Mouse (Mus musculus) liver, adult 2 months (tissue): Measurements from ENCODE around the gene Odf3b. TPM values are rescaled to one million over a fixed set of nuclear protein-coding genes. Genes with fewer than 3 reads are reported as not detected.

Experiments used
- DNase-seq: peaks from one replicate; pipeline ENCODE4 v3.0.0-alpha.2; 2011; ENCODE audit warnings: low read depth, low spot score; ENCODE audit errors: extremely low read depth
- H3K27ac ChIP-seq: fragments of 200-500 bp; replicated peaks from 2 replicates; pipeline ENCODE4 v1.5.1; 2012; ENCODE audit warnings: low read depth, mild to moderate bottlenecking, control low read depth, inconsistent platforms, low read length; ENCODE audit not compliant: insufficient read depth
- H3K27me3 ChIP-seq: fragments of 200-500 bp; 2 replicates; pipeline ENCODE4 v1.6.1; 2012; ENCODE audit warnings: mild to moderate bottlenecking, moderate library complexity, low read length, inconsistent platforms; ENCODE audit not compliant: control insufficient read depth, insufficient read depth
- H3K36me3 ChIP-seq: fragments of 200-500 bp; 2 replicates; pipeline ENCODE4 v1.6.1; 2012; ENCODE audit warnings: low read length, inconsistent platforms; ENCODE audit not compliant: control insufficient read depth, insufficient read depth
- H3K4me1 ChIP-seq: fragments of 200-500 bp; 2 replicates; pipeline ENCODE4 v1.6.1; 2011; ENCODE audit warnings: low read length; ENCODE audit not compliant: control insufficient read depth, insufficient read depth
- H3K4me3 ChIP-seq: fragments of 200-500 bp; 2 replicates; pipeline ENCODE4 v1.5.1; 2011; ENCODE audit warnings: low read depth, mild to moderate bottlenecking, control low read depth, low read length, moderate library complexity; ENCODE audit not compliant: insufficient read depth
- H3K79me2 ChIP-seq: fragments of 200-500 bp; 2 replicates; pipeline ENCODE4 v1.6.1; 2012; ENCODE audit warnings: inconsistent platforms, mild to moderate bottlenecking, low read length, moderate library complexity; ENCODE audit not compliant: control insufficient read depth, insufficient read depth
- H3K9ac ChIP-seq: fragments of 200-500 bp; 2 replicates; pipeline ENCODE4 v1.6.1; 2012; ENCODE audit warnings: low read depth, mild to moderate bottlenecking, control low read depth, inconsistent platforms, low read length
- CTCF ChIP-seq: fragments of 200-500 bp; IDR thresholded peaks from 2 replicates; pipeline ENCODE4 v1.5.1; 2011; ENCODE audit warnings: low read depth, low read length, control low read depth
- POLR2A ChIP-seq: fragments of 200-500 bp; IDR thresholded peaks from 2 replicates; pipeline ENCODE4 v1.6.1; 2011; ENCODE audit warnings: low read length, control low read depth; ENCODE audit not compliant: insufficient read depth; ENCODE audit errors: extremely low read depth
- WGBS: fragments of 180-500 bp; shearing (Covaris S2); methylation state at CpG from one replicate; pipeline ENCODE4 v1.1.7; 2018; 5-methylcytosine and 5-hydroxymethylcytosine counted together
- polyA plus RNA-seq: library from polyadenylated mRNA; depleted of rRNA; stranded (reverse); fragments of >200 nt; gene quantifications from 2 replicates; pipeline ENCODE4 v1.2.3, GENCODE M21; 2012
- total RNA-seq: library from RNA; depleted of rRNA; stranded (reverse); fragments of >200 nt; gene quantifications from 2 replicates; pipeline ENCODE4 v1.2.3, GENCODE M21; 2014

The Odf3b gene
- total and polyA plus RNA-seq, 2 experiments: 3.8 to 41.7 TPM

DNA sequence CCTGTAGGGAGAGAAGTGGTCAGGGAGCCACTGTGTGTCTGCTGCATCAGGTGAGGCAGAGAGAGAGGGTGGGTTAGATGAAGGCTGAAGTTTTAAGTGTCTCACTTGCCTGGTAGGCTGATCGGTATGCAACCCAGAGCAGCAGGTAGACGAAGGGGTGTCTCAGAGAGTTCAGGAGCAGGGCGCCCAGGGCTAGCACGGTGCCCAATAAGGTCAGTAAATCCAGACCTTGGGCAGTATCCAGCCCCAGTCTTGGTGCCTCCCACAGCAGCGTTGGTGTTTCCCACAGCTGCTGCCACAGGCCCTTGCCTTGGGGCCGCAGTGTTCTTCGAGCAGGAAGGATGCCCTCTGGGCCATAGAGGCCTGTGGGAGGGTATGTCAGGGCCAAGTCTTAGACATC, 24.6 kb downstream of the Odf3b start:
- Histone ChIP-seq H3K27ac (no peak overlapping the region), H3K4me3 (no peak overlapping the region)

DNA sequence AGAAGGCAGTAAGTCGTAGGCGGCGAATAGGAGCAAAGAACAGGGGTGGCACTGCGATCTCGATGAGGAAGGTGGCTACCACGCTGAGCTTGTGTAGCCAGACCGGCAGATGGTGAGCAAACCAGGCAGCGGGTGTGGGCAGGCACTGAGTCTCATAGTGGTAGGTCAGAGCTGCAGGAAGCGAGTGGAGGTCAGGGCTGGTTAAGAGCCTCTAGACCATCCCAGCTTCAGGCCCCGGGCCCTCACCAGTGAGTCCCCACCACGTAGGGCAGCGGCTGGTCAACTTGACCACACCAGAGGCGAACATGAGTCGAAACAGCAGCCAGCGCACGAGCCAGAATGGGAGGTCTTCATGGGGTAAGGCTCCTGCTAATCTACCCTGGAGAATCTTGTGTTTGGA, 25.2 kb downstream of the Odf3b start:
- 96% methylated on average over 16 of the region's 16 CpGs for WGBS
- TF ChIP-seq POLR2A (no peak), CTCF (no peak)
- Histone ChIP-seq H3K79me2 (peaks cover 16% of the 10 kb centered on the region; the same call in 1 of the 2 replicates), H3K9ac (no peak overlapping the region), H3K27me3 (no peaks in the 10 kb centered on the region), H3K4me3 (no peak overlapping the region), H3K4me1 (peaks cover 3% of the 10 kb centered on the region), H3K27ac (no peak overlapping the region), H3K36me3 (0 out of 2 replicates have a peak, but pooled peaks cover 2% of the 10 kb centered on the region)
- DNase-seq: no peak

More for the DNA sequence above, 24.6 kb downstream of the Odf3b start:
- Histone ChIP-seq H3K4me1 (peaks cover 3% of the 10 kb centered on the region), H3K36me3 (0 out of 2 replicates have a peak, but pooled peaks cover 2% of the 10 kb centered on the region), H3K9ac (no peak overlapping the region), H3K27me3 (no peaks in the 10 kb centered on the region), H3K79me2 (peaks cover 16% of the 10 kb centered on the region; the same call in 1 of the 2 replicates)
- 62% methylated on average over 7 of the region's 7 CpGs for WGBS
- no peak for TF ChIP-seq POLR2A
- TF ChIP-seq CTCF: no peak
- DNase-seq: no peak

DNA sequence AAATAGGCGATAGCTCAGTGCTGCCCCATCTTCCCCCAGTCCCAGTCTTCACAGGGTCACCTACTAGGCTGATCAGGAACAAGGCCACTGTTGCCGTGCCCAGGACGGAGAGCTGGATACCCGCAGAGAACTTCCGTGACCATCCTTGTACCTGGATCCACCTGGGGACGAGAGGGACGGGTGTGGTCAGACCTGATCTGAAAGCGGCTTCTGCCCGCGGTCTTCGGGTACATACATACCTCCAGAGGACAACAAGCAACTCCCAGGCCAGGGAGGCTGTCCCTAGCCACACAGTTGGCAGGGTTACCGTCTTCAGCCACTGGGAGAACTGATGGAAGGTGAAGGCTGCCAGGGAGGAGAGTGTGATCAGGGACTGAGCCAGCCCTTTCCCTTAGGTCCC, 26.3 kb downstream of the Odf3b start:
- Histone ChIP-seq H3K36me3 (0 out of 2 replicates have a peak, but pooled peaks cover 2% of the 10 kb centered on the region), H3K4me3 (no peak overlapping the region), H3K27me3 (no peaks in the 10 kb centered on the region), H3K9ac (no peak overlapping the region), H3K4me1 (peaks cover 3% of the 10 kb centered on the region), H3K27ac (no peak overlapping the region), H3K79me2 (peaks cover 12% of the 10 kb centered on the region; the same call in 1 of the 2 replicates)
- DNase-seq: no peak
- WGBS: 97% methylated on average over 12 of the region's 12 CpGs
- TF ChIP-seq POLR2A (no peak), CTCF (no peak)

DNA sequence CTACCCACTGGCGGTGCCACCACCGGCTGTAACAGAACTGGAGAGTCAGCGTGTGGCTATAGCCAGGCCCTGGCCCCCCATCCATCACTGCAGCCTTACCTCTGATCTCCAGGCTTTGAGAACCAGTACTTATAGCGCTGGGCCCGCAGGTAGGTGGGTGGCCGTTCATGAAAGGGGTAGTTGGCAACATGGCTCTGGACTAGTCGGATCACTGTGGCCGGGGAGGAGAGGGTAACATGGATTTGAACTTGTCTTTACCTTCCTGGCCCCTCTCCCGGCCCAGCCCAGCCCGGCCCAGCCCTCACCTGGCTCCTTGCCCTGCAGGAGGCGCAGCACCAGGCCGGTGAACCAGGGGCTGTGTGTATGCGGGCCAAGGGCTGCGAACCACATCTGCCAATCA, 27.0 kb downstream of the Odf3b start:
- no peak overlapping the region for H3K4me3 ChIP-seq
- no peak overlapping the region for H3K27ac ChIP-seq
- WGBS: 98% methylated on average over 14 of the region's 14 CpGs
- no peak for DNase-seq
- no peaks in the 10 kb centered on the region for H3K27me3 ChIP-seq
- H3K79me2 ChIP-seq: peaks cover 10% of the 10 kb centered on the region; the same call in 1 of the 2 replicates
- H3K9ac ChIP-seq: no peak overlapping the region
- H3K36me3 ChIP-seq: 0 out of 2 replicates have a peak, but pooled peaks cover 2% of the 10 kb centered on the region
- H3K4me1 ChIP-seq: peaks cover 3% of the 10 kb centered on the region
- TF ChIP-seq CTCF (no peak), POLR2A (no peak)

DNA sequence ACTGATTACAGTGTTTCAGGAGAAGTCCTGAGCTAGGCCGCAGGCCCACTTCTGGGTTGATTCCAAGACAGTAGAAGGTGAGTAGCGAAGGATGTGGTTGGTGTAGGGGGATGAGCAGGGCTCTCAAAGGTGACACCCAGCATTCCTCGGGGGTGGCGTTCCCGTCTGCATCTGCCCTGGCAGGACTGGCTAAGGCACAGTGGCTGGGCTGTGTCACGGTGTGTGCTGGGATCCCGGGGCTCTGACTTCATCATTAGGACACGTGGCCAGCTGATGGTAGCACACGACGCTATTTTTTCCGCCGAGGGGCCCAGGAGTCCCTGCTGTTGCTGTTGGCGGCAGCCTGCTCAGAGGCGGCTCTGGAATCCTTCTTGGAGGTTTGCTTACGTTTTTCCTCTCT, 27.8 kb downstream of the Odf3b start:
- Histone ChIP-seq H3K9ac (no peak overlapping the region), H3K27me3 (no peaks in the 10 kb centered on the region), H3K36me3 (0 out of 2 replicates have a peak, but pooled peaks cover 2% of the 10 kb centered on the region), H3K4me1 (no peaks in the 10 kb centered on the region; the same call in 1 of the 2 replicates), H3K27ac (no peak overlapping the region), H3K79me2 (peaks cover 10% of the 10 kb centered on the region; the same call in 1 of the 2 replicates), H3K4me3 (no peak overlapping the region)
- WGBS: 94% methylated on average over 15 of the region's 15 CpGs
- no peak for DNase-seq
- TF ChIP-seq CTCF: no peak
- TF ChIP-seq POLR2A: no peak

DNA sequence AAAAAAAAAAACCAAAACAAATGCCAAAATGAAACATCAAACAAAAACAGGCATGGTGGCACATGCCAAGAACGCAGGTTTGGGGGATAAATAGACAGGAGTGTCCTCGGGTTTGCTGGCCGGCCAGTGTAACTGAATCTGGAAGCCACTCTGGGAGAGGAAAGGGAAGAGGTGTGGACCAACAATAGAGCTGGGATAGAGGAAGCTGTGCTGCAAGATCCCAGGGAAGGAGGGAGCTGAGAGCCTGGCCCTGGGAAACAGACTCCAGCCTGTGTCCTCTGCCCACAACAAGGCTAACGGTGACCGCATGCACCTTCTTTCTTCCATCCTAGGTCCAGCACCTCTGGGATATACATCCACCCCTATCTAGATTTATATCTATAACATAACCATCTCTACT, 28.6 kb downstream of the Odf3b start:
- WGBS: 80% methylated on average over 5 of the region's 5 CpGs
- Histone ChIP-seq H3K79me2 (peaks cover 6% of the 10 kb centered on the region; the same call in 1 of the 2 replicates), H3K27me3 (no peaks in the 10 kb centered on the region), H3K9ac (no peak overlapping the region), H3K36me3 (0 out of 2 replicates have a peak, but pooled peaks cover 2% of the 10 kb centered on the region), H3K27ac (no peak overlapping the region), H3K4me3 (no peak overlapping the region), H3K4me1 (no peaks in the 10 kb centered on the region; the same call in 1 of the 2 replicates)
- TF ChIP-seq CTCF (no peak), POLR2A (no peak)
- DNase-seq: no peak
